Mouse (Mus musculus) lung, postnatal 10 days (tissue): ENCODE measurements around the gene Slc34a2.

Source experiments
- DNase-seq: peaks from one replicate; pipeline ENCODE4 v3.0.0; 2021

Gene Slc34a2

GRCm38 (mm10) chr5:53031346-53031745 lies 6.5 kb upstream of the Slc34a2 start:
- no peak for DNase-seq

- peak; percentile 63 for DNase-seq
Observed at GRCm38 (mm10) chr5:53042034-53042748, 4.3 kb downstream of the Slc34a2 start.

- no peak for DNase-seq
Observed at GRCm38 (mm10) chr5:53042771-53043371, 5.0 kb downstream of the Slc34a2 start.

DNA sequence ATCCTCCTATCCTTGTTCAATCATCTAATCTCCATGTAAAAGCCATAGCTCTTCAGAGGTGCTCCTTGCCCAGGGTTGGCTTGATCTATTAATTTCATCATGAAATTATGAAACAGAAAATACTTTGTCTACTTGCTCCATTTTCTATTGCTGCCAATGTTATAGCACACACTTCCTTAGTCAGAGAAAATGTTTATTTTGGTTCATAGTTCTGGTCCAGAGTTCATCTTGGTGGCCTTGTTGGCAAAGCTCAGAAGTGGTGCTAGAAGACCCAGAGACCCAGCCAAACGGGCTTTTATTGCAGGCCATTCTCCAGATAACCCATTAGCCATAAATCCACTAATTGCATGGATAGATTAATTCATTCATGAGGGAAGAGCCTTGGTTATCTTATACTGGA lies 5.8 kb downstream of the Slc34a2 start:
- no peak for DNase-seq

DNA sequence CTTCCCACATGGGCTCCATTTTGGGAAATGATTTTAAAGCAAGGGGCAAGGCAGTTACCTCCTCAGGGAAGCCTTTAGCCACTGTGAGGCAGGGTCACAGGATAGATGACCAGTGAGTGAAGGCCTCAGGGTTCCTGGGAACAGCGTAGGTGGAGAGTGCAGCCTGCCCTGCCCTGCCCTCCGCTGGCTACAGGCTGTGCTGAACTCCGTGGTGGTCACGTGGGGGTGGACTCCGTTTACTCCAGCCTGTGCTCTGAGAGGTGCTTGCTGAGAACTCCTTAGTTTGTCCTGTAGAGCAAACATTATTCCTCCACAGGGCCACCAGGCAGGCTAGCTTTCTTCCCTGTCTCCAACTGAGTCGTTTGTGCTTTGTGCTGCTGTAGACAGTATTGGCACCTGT lies 10.1 kb downstream of the Slc34a2 start:
- peak; percentile 56 for DNase-seq

DNA sequence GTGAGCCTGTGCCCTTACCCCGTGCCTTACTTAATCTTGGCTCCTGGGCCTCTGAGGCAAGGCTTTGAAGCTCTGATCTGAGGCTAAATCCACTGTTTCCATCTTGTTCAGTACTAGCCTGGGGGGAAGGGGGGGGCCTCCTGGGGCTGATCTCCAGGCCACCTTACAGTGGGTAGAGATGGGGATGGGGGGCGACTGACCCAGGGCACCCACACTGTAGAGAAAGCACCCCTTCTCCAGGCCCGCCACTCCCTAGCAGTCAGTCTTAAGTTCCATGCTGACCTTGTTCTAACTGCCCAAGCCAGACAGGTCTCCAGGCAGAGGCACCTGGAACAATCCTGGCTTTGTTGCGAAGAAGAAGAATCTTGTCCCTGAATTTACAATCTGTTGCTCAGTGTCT lies 10.7 kb downstream of the Slc34a2 start:
- DNase-seq: no peak

DNA sequence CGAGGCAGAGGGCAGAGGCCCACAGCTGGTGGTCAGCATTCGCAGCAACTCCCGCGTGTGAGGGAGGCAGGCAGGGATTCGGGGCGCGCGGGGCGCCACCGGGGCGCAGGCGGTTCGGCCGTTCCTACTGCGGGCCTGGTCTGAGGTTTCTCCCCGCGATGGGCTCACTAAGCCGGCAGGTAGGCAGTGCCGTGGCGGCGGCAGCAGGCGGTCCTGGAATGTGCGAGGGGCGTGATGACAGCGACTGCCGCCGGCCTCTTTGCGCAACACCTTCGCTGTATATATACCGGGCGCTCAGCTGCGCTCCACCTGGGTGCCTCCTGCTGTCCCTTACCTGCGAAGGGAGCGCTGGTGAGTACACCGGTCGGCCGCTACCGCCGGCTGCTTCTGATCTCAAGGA lies 11.2 kb downstream of the Slc34a2 start:
- peak; percentile 75 for DNase-seq

GRCm38 (mm10) chr5:53050963-53051362 lies 13.1 kb downstream of the Slc34a2 start:
- no peak for DNase-seq

- no peak for DNase-seq
Observed at GRCm38 (mm10) chr5:53053246-53053645, 15.4 kb downstream of the Slc34a2 start.

DNA sequence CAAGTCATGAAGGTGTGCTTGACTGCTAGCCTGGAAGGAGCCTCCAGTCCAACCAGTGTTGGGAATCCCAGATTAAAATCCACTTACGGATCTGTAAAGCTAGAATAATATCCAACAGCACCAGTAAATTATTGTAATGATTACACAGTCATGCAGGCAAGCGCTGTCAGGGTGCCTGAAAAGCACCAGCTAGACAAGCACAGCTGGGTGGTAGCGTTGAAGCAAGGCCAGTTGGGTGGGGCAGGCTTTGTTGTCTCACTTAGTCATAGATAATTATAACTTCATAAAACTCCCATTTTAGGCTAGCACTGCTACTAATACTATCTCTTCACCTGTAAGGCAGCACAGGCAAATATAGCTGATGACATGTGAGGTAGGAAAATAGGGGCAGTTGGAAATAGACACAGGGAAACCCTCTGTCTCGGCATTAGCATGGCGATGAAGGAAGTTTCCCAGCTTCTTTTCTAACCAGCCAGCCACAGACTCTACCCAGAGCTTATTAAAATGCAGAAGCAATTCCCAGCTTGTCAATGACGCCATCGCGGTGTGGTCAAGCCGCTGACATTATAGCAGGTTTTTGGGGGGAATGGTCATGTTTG lies 23.8 kb downstream of the Slc34a2 start:
- no peak for DNase-seq

- no peak for DNase-seq
Observed at GRCm38 (mm10) chr5:53074553-53074952, 36.7 kb downstream of the Slc34a2 start.

GRCm38 (mm10) chr5:53078453-53078852 lies 40.6 kb downstream of the Slc34a2 start:
- DNase-seq: no peak

DNA sequence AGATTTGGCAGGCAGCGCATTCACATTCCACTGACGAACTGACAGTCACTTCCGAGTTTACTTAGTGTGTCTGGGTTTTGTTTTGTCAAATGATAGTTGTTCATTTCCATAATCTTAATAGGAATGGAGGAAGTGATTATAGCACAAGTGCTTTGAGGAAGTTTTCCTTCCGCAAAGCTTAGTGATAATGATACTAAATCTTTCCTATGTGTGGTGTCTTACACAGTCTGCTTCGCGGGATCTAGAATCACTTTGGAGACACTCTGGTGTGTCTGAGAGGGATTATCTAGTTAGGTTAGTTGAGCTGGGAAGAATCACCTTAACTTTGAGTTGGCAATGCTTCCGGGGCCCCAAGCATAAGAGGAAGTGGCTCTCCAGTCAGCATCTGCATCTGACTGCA lies 49.6 kb downstream of the Slc34a2 start:
- no peak for DNase-seq

- DNase-seq: no peak
Observed at GRCm38 (mm10) chr5:53091331-53091730, 53.5 kb downstream of the Slc34a2 start.

GRCm38 (mm10) chr5:53101848-53102473 lies 64.1 kb downstream of the Slc34a2 start:
- DNase-seq: no peak

DNA sequence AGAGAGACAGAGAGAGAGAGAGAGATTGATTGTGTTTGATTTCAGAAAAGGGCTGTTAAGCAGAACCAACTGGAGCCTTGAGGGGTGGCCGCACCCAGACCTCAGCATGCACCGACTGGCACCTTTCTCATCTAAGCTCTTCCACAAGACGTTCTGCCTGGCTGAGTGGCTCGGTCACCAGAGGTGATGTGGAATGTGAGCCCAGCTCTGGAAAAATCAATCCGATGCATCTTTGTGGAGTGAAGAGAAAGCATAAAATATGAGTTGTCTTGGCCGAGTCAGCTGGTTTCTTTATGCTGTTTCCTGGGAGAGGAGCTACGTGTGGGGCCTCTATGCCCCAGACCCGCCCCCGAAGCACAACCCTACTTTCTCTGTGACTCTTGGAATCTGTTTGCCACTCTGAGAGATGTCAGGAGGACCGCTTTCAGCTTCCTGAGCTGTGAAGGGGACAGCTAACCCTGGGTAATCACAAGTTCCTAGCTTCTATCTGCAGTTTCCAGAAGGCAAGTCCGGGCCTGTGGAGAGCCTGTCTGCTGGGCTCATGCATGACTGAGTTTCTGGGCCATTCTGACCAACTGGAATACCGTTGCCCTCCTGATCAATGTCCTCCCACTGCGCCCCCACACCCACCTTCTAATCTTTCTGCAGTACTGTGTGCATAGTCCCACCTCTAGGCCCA lies 66.4 kb downstream of the Slc34a2 start:
- DNase-seq: no peak

GRCm38 (mm10) chr5:53105716-53106115 lies 67.8 kb downstream of the Slc34a2 start:
- peak; percentile 67 for DNase-seq

GRCm38 (mm10) chr5:53106125-53106524 lies 68.2 kb downstream of the Slc34a2 start:
- DNase-seq: peak; percentile 63

- no peak for DNase-seq
Observed at GRCm38 (mm10) chr5:53106731-53107130, 68.8 kb downstream of the Slc34a2 start.

- no peak for DNase-seq
Observed at GRCm38 (mm10) chr5:53108026-53108425, 70.1 kb downstream of the Slc34a2 start.

- no peak for DNase-seq
Observed at GRCm38 (mm10) chr5:53108668-53109067, 70.8 kb downstream of the Slc34a2 start.

GRCm38 (mm10) chr5:53110225-53110624 lies 72.3 kb downstream of the Slc34a2 start:
- no peak for DNase-seq

- DNase-seq: no peak
Observed at GRCm38 (mm10) chr5:53111036-53111435, 73.2 kb downstream of the Slc34a2 start.
